Mouse (Mus musculus) C2C12 (cell line): ENCODE measurements around the gene Sertad1. TPM values are rescaled to one million over a fixed set of nuclear protein-coding genes. Genes with fewer than 3 reads are reported as not detected.

Source experiments
- H3K27me3 ChIP-seq: one replicate; pipeline ENCODE4 v1.6.1; 2011; ENCODE audit not compliant: control insufficient read depth, insufficient read depth, insufficient read length
- H3K36me3 ChIP-seq: one replicate; pipeline ENCODE4 v1.6.1; 2011; ENCODE audit not compliant: control insufficient read depth, insufficient read depth
- H3K4me3 ChIP-seq: one replicate; pipeline ENCODE4 v1.5.1; 2011; ENCODE audit warnings: mild to moderate bottlenecking, control low read depth; ENCODE audit not compliant: poor library complexity, insufficient read depth, severe bottlenecking
- H3K79me2 ChIP-seq: one replicate; pipeline ENCODE4 v1.6.1; 2011; ENCODE audit not compliant: control insufficient read depth, insufficient read depth
- H3K79me3 ChIP-seq: one replicate; pipeline ENCODE4 v1.6.1; 2011; ENCODE audit warnings: low read depth, control low read depth
- H3ac ChIP-seq: one replicate; pipeline ENCODE3; 2011; ENCODE audit warnings: low read depth; ENCODE audit not compliant: control insufficient read depth, insufficient read length
- CEBPB ChIP-seq: IDR thresholded peaks from one replicate; pipeline ENCODE4 v1.6.1; 2011; ENCODE audit warnings: low read depth, mild to moderate bottlenecking, control low read depth, moderate library complexity
- CTCF ChIP-seq: IDR thresholded peaks from one replicate; pipeline ENCODE4 v1.5.1; 2011; ENCODE audit not compliant: control insufficient read depth, insufficient read depth, insufficient read length
- FOSL1 ChIP-seq: IDR thresholded peaks from one replicate; pipeline ENCODE4 v1.8.0; 2011; ENCODE audit warnings: mild to moderate bottlenecking, low read length; ENCODE audit not compliant: poor library complexity, insufficient read depth, severe bottlenecking
- MAX ChIP-seq: IDR thresholded peaks from one replicate; pipeline ENCODE4 v1.6.1; 2011; ENCODE audit warnings: mild to moderate bottlenecking, control low read depth
- MYOD1 ChIP-seq: IDR thresholded peaks from one replicate; pipeline ENCODE4 v1.6.1; 2011; ENCODE audit warnings: low read depth; ENCODE audit not compliant: control insufficient read depth, insufficient read length
- MYOG ChIP-seq: IDR thresholded peaks from one replicate; pipeline ENCODE4 v1.6.1; 2011; ENCODE audit not compliant: control insufficient read depth, insufficient read length; ENCODE audit errors: extremely low read depth
- USF1 ChIP-seq: IDR thresholded peaks from one replicate; pipeline ENCODE4 v1.6.1; 2011; ENCODE audit warnings: low read depth, mild to moderate bottlenecking, control low read depth, moderate library complexity
- polyA plus RNA-seq: library from polyadenylated mRNA; unstranded; fragments of >200 nt; fragmentation: generic; extraction: Trizol; gene quantifications from one replicate; pipeline ENCODE4 v1.2.1, GENCODE M21; 2012; ENCODE audit warnings: missing spikeins

Gene Sertad1
- polyA plus RNA-seq, 1 experiment: 87.3 TPM

- H3K79me2 ChIP-seq: no peaks in the 10 kb centered on the region
- H3ac ChIP-seq: no peak overlapping the region
- H3K27me3 ChIP-seq: no peaks in the 10 kb centered on the region
- no peaks in the 10 kb centered on the region for H3K79me3 ChIP-seq
- H3K36me3 ChIP-seq: no peaks in the 10 kb centered on the region
- TF ChIP-seq MYOG (no peak), MYOD1 (no peak), FOSL1 (no peak), CEBPB (no peak)
- no peak overlapping the region for H3K4me3 ChIP-seq
Measured at GRCm38 (mm10) chr7:27514961-27515360, 28.3 kb downstream of the Sertad1 start.

GRCm38 (mm10) chr7:27518314-27518713, 31.6 kb downstream of the Sertad1 start:
- H3K4me3 ChIP-seq: no peak overlapping the region
- H3K27me3 ChIP-seq: no peaks in the 10 kb centered on the region
- no peaks in the 10 kb centered on the region for H3K36me3 ChIP-seq
- TF ChIP-seq MYOD1 (no peak), MAX (no peak), CEBPB (no peak), CTCF (no peak), MYOG (no peak), USF1 (no peak), FOSL1 (no peak)
- H3ac ChIP-seq: no peak overlapping the region
- H3K79me3 ChIP-seq: no peaks in the 10 kb centered on the region
- no peaks in the 10 kb centered on the region for H3K79me2 ChIP-seq

DNA sequence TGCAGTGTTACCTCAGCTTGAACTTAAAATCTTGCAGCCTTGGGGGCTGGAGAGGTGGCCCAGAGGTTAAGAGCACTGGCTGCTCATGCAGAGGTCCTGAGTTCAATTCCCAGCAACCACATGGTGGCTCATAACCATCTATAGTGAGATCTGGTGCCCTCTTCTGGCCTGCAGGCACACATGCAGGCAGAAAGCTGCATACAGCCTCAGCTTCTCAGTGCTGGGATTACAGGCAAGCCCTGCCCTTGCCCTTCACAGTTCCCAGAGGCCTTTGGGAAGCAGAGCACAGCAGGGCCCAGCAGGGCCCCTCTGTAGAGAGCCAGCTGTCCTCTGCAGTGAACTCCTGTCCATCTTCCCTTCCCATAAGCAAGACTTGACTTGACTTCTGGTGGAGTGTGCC, 33.4 kb downstream of the Sertad1 start:
- Histone ChIP-seq H3K36me3 (no peaks in the 10 kb centered on the region), H3K4me3 (no peak overlapping the region), H3K79me2 (no peaks in the 10 kb centered on the region), H3K79me3 (no peaks in the 10 kb centered on the region), H3K27me3 (no peaks in the 10 kb centered on the region), H3ac (no peak overlapping the region)
- no peak for TF ChIP-seq MYOG
- TF ChIP-seq FOSL1: no peak
- TF ChIP-seq CEBPB: no peak
- no peak for TF ChIP-seq CTCF
- TF ChIP-seq MAX: no peak
- no peak for TF ChIP-seq MYOD1
- TF ChIP-seq USF1: no peak

- Histone ChIP-seq H3ac (no peak overlapping the region), H3K4me3 (no peak overlapping the region), H3K36me3 (no peaks in the 10 kb centered on the region), H3K79me3 (no peaks in the 10 kb centered on the region), H3K27me3 (no peaks in the 10 kb centered on the region), H3K79me2 (no peaks in the 10 kb centered on the region)
- TF ChIP-seq CTCF (no peak), USF1 (no peak), MYOD1 (no peak), MYOG (no peak), MAX (no peak), FOSL1 (no peak), CEBPB (no peak)
Measured at GRCm38 (mm10) chr7:27520599-27520998, 33.9 kb downstream of the Sertad1 start.

- Histone ChIP-seq H3K27me3 (no peaks in the 10 kb centered on the region), H3K4me3 (no peak within 1 kb of the TSS), H3K79me2 (no peaks in the 10 kb centered on the region), H3ac (no peak within 1 kb of the TSS), H3K36me3 (no peaks in the 10 kb centered on the region), H3K79me3 (no peaks in the 10 kb centered on the region)
- TF ChIP-seq CEBPB (no peak), MAX (no peak), FOSL1 (no peak), USF1 (no peak), CTCF (no peak), MYOG (no peak)
Measured at GRCm38 (mm10) chr7:27522967-27523366, 36.3 kb downstream of the Sertad1 start, which contains the start of gene Hipk4. Gene Hipk4 (plus strand): TSS chr7:27523267.

DNA sequence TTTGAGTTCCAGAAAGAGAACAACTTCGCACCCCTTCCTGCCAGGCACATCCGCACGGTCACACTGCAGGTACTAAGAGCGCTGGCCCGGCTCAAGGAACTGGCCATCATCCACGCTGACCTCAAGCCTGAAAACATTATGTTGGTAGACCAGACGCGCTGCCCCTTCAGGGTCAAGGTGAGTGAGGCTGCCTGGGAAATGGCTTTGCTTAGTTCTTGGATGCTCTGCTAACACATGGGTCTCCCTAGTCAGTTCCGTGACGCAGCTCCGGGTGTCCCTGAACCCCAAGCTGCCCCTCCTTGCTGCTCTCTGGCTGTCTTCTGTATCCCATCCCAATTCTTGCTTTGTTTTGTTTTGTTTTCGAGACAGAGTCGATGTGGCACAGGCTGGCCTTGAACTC, 37.1 kb downstream of the Sertad1 start:
- Histone ChIP-seq H3K27me3 (no peaks in the 10 kb centered on the region), H3K36me3 (no peaks in the 10 kb centered on the region), H3K79me2 (no peaks in the 10 kb centered on the region), H3ac (no peak overlapping the region), H3K79me3 (no peaks in the 10 kb centered on the region), H3K4me3 (no peak overlapping the region)
- TF ChIP-seq MYOG (no peak), MAX (no peak), CEBPB (no peak), CTCF (no peak), MYOD1 (no peak), USF1 (no peak), FOSL1 (no peak)
